Mouse (Mus musculus) heart, adult 2 months (tissue): ENCODE results near the gene Mepce.

ENCODE experiments used
- CTCF ChIP-seq: fragments of 200-600 bp; IDR thresholded peaks from 2 replicates; pipeline ENCODE4 v1.8.1; 2022; ENCODE audit warnings: antibody characterized with exemption, mild to moderate bottlenecking, moderate library complexity
- POLR2A ChIP-seq: fragments of 200-500 bp; IDR thresholded peaks from 2 replicates; pipeline ENCODE4 v1.6.1; 2011; ENCODE audit warnings: mild to moderate bottlenecking, low read depth, low read length, control low read depth; ENCODE audit not compliant: insufficient read depth

DNA sequence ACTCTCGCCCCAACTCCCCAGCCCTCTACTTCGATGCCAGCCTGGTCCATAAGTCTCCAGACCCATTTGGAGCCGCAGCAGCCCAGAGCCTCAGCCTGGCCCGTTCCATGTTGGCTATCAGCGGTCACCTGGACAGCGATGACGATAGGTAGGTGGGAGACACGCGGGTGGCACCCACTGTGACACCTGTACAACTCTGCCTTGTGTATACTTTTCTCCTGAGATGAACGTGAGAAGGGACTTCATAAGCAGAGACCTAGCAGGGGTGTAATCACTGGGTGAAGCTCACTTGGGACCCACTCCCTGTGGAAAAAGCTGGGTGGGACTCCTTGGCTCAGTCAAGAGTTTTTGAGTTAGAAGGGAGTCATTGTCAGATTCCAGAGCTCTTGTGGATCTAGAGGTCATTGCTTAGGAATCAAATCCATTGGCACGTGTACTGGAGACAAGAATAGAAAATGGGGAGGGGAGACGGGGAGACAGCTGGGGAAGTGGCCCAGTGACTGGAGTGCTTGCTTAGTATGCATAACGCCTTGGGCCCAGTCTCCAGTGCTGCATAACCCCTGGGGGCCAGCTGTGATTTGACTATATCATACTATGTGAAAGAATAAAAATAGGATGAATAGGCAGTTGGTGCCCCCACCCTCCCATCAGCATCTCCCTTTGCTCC lies 36.1 kb downstream of the Mepce start:
- TF ChIP-seq CTCF (no peak), POLR2A (peak; percentile 30; the same call in 1 of the 2 replicates)
